Mouse (Mus musculus): Measurements from ENCODE around the gene Cyp4b1.

Gene Cyp4b1

DNA sequence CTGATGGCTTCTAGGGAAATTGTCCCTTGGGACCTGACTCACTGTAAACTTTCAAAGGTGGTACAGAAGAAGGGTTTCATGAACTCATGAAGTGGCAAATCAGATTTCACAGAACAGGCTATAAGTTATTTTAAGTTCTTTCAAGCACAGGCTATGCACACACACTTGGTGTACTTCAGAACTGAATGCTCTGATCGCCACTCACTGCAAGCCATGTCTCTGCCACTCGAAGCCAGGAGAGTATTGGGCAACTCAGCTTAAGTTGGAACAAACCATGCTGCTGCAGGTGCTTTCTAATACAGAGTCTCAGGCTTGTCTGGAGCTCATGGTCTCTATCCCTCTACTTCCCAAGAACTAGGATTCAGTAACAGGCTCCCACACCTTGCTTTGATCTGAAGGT, 71.7 kb downstream of the Cyp4b1 start:
- TF ChIP-seq NANOG (IDR thresholded peaks at IDR 0.05; ENCODE audit: borderline replicate concordance, low read length) (no peak), CTCF (conservative IDR thresholded peaks at IDR 0.05; ENCODE audit: low read length) (no peak), POU5F1 (IDR thresholded peaks at IDR 0.05; ENCODE audit: borderline replicate concordance, low read length) (no peak)
- Histone ChIP-seq H3K27me3 (ENCODE audit: insufficient read depth, low read length) (no peaks in the 10 kb centered on the region), H3K36me3 (ENCODE audit: insufficient read depth, low read length) (no peaks in the 10 kb centered on the region), H3K9me3 (ENCODE audit: low read length) (peaks cover 10% of the 10 kb centered on the region), H3K4me3 (replicated peaks; ENCODE audit: low read length) (no peak overlapping the region), H3K4me1 (replicated peaks; ENCODE audit: low read depth, low read length) (no peaks in the 10 kb centered on the region)

DNA sequence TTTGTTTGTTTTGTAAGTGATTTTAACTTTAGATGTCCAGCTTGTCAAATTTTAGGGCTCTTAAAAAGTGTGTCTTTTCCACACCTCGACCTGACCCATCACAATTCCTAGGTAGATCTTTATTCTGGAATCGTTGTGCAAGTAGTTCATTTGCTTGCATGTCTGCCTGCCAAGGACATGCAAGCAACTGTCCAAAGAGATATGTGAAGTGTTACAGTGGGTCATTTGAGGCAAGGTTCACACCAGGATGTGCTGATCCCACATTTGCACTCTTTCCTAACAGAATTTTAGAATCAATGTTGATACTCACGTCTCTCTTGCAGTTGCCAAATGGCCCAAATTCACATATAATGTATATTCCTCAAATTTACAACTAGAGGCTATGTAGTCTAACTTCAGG, 72.3 kb downstream of the Cyp4b1 start:
- TF ChIP-seq NANOG (IDR thresholded peaks at IDR 0.05; ENCODE audit: borderline replicate concordance, low read length): no peak
- no peak for TF ChIP-seq POU5F1 (IDR thresholded peaks at IDR 0.05; ENCODE audit: borderline replicate concordance, low read length)
- Histone ChIP-seq H3K9me3 (ENCODE audit: low read length) (peaks cover 8% of the 10 kb centered on the region; the same call in 1 of the 2 replicates), H3K4me1 (replicated peaks; ENCODE audit: low read depth, low read length) (no peaks in the 10 kb centered on the region), H3K36me3 (ENCODE audit: insufficient read depth, low read length) (no peaks in the 10 kb centered on the region), H3K27me3 (ENCODE audit: insufficient read depth, low read length) (no peaks in the 10 kb centered on the region), H3K4me3 (replicated peaks; ENCODE audit: low read length) (no peak overlapping the region)

Measured in E14TG2a.4 (cell line).